Mouse (Mus musculus) CD4-positive helper T cell, adult 2 months (primary cell): ENCODE results near the gene Prkaa2.

ENCODE experiments used
- DNase-seq: peaks from one replicate; pipeline ENCODE4 v3.0.0-alpha.2; 2012; ENCODE audit warnings: low read depth, missing footprints, low spot score

The Prkaa2 gene

DNA sequence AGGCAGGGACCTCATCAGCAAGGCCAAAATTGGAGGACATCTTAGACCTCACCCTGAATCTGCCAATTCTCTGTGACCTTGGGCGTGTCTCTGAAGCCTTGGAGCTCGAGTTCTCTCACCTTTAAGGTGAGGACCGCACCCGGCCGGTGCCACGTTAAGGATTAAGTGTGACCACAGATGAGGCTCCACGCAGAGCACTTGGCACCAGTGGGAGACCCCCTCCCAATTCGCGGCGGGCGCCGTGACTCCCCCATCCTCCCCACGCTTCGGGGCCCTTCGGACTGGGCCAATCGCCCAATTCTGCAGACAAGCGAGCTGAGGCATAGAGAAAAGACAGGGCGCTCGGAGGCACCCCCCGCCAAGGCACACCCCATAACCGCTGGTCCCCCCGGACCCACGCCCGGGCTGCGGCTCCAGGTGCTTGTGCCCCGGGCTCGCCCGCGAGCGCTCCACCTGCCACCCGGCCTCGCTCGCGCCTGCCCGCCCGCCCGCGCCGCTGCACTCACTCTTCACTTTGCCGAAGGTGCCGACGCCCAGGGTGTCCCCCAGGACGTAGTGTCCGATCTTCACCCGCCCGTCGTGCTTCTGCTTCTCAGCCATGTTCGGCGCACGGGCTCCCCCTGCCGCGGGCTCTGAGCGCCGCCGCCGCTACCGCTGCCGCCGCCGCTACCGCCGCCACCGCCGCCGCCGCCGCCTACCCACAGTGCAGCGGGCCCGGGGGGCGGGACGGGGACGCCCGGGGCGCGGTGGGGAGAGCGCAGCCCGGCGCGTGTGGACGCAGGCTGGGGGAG, at the start of gene Prkaa2:
Gene Prkaa2 (minus strand): TSS at position 692 of the 791 bp plus-strand sequence.
- DNase-seq: peak; percentile 5

DNA sequence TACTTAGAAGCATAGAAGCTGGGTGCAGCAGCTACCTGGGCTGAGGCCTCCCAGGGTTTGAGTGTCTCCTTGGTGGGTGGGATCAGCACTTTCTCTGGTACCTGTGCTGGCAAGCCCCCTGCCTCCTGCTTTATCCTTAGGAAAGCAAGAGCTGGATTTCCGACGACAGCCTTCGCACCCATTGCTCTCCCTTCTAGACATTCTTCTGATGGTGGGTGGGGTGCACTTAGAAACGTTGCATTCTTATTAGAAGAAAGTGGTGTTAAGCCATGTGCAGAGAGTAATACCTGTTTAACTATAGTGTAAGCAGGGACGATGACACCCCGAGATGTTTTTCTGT, 49.8 kb upstream of the Prkaa2 start:
- no peak for DNase-seq

DNA sequence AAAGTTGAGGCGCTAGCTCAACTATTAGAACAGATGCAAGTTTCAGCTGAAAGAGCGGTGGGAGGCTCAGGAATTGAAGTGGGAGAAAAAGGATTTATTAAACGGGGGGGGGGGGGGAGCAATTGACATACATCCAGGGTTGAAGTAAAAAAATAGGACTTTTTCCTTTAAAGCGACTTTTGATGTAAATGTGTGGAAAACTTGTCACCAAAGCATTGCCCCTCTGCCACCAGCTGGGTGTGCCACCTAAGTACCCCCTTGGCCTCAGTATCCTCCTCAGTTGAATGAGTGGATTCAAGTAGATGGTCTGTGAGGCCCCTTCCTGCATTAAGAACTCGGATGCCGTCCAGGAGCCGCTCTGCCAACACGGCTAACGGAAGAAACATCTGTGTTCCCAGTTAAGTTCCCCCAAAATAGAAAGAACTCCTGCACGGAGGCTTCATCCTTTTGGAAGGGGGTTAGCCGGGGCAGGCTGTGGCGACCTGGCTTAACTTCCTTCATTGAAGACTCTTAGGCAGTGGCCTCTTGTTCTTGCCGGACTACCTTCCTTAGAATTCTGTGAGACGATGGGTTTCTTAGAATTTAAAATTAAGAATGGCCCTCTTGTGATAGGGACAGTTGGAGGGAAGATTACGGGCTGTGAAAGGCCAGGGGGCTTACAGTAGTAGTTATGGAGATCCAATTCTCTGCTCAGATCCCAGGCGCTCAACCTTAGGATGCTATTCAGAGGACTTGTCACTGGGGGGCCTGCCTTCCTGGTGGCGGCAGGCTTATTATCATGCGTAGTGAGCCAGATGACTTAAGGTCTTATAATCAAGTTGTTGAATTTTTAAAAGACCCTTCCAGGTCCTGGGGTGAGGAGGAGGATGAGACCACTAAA, 49.2 kb upstream of the Prkaa2 start:
- DNase-seq: no peak

DNA sequence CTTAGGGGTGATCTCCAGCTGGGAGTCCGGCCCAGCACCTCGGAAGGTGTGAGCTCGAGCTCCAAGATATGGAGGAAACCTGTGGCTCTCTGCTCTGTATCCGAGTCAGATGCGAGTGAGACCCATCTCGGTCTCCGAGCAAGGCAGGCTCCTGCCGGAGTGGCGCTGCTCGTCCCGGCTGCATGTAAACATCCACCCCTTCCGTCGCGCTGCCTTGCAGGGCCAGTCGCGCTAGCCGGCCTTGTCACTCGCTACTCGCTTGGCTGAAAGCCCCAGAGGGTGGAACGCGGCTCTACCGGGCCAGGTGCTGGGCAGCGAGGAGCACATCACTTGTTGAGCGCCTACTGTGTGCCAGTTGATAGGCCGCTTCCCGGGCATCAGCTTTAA, 48.5 kb upstream of the Prkaa2 start:
- DNase-seq: peak; percentile 20

DNA sequence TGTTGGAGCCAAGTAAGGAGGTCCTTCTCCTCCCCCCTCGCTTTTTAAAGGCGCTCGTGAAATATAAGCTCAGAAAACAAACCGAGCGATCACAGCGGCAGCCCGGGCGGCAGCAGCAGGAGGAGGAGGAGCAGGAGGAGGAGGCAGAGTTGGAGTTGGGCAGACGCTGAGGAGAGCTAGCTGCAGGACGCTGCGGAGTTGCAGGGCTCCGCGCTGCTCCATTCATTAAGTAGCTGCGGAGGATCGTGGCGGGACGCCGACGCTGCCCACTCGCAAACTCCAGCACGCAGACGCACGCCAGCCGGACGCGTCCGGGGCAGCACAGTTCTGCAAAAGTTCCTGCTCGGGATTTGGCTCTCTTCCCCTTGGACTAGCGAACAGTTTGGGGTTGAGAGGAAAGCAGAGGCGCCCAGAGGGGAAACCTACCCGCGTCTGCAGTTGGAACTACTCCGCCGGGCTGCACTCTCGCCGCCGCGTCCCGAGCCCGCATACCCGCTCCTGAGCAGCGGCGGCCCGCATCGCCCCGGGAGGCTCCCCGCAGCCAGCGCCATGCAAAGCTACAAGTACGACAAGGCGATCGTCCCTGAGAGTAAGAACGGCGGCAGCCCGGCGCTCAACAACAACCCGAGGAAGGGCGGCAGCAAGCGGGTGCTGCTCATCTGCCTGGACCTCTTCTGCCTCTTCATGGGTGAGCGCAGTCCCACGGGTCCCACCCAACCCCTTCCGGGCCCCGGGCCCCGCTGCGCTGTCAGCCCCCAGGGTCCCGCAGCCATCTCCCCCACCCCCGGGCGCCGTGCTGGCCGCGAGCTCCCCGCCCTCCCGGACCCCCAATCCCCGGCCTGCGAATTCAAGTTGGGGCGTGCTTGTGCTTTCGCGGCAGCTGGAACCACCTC, 47.8 kb upstream of the Prkaa2 start, which contains the start of gene Plpp3:
Gene Plpp3 (plus strand): TSS at position 72 of the 893 bp plus-strand sequence.
- no peak for DNase-seq

DNA sequence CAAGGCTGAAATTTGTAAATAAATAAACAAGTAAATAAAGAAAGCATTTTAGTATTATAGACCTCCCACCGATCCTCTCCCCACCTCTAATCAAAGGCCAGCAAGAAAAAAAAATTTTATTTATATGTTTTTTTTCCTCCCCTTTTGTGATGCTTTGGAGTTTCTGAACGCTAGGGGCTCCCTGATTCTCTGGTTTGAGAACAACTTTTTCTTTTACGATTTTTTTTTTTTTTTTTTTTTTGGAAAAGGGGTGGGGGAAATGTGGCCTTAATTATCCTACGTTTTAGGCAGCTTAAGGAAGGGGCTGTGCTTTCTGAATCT, 47.2 kb upstream of the Prkaa2 start:
- DNase-seq: no peak

DNA sequence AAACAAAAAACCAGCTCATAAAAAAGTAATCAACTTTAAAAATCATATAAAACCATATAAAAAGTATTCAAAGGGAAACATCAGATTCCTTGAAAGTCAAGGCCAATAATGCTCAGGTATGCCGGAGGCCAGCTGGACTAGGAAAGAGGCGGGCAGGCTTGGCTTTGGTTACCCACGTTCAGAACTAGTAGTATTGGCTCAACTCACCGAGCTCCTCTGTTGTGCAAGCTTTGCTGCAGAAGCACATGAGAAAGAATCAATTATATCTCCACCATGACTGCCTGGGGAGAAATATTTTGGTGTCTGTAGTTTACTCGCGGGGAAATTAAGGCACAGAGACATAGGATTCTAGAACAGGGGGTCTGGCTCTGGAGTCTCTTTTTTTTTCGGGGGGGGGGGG, 46.6 kb upstream of the Prkaa2 start:
- no peak for DNase-seq

DNA sequence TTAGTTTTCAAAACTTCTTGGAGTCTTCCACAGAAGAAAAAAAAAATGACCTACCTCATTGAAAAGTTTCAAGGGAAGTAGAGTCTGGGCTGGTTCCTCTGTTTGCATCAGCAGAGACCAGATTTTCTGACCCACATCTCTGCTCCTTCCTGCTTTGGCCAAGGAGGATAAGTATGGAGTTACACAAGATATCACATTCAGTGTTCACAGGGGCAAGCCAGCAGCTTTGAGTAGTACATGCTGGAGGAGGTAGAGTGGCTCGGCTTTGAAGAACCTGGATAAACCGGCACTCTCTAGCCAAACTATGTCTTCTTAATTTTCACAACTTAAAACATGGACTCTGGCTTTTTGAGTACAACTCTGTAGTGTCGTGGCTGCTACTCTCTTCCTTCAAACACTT, 43.5 kb upstream of the Prkaa2 start:
- DNase-seq: no peak

DNA sequence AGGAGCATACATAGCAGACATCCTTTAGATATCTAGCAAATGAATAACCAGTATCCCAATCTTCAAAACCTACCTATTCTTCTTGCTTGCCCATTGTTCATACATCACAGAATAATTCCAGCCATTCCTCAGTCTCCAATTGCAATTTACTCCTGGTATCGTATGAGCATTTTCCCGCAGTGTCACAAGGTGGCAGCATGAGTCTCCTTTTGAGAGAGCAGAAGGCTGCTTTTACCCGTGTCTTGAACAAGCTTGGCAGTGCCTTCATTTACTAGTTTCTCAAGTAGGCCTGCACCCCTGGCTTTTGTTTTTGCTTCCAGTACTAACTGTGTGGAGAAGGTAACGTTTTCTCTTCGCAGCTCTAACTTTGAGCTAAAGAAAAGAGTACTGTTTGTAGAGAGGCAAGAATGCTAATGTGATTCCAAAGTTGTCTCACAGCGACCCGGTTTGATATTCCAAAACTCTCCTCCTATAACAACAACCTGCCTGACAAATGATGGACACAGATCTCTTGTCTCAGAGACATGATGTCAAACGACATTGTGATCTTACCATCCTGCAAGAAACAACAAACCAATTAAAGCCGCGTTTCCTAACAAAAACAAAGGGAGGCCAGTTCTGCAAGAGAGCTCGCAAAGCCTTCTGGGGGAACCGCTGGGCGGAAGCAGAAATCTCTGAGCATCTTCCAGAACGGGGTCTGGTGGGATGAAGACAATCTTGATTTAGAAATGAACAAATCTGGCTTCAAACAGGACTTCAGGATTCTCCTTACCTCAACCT, 42.4 kb upstream of the Prkaa2 start:
- no peak for DNase-seq

DNA sequence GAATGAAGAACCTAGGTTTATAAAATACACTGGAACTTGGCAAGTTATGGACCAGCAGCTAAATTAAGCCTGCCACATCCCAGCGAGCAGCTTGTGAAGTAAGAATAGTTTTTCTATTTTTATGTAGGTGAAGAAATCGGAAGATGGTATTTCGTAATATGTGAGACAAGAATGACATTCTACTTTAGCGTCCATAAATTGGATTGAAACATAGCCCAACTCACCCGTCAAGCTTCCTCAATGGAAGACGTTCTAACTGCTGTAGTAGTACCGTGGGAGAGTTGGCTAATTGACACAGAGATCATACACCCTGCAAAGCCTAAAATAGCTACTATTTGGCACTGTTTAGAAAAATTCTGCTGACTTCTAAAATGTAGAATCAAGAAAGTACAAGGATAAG, 39.8 kb upstream of the Prkaa2 start:
- DNase-seq: no peak

DNA sequence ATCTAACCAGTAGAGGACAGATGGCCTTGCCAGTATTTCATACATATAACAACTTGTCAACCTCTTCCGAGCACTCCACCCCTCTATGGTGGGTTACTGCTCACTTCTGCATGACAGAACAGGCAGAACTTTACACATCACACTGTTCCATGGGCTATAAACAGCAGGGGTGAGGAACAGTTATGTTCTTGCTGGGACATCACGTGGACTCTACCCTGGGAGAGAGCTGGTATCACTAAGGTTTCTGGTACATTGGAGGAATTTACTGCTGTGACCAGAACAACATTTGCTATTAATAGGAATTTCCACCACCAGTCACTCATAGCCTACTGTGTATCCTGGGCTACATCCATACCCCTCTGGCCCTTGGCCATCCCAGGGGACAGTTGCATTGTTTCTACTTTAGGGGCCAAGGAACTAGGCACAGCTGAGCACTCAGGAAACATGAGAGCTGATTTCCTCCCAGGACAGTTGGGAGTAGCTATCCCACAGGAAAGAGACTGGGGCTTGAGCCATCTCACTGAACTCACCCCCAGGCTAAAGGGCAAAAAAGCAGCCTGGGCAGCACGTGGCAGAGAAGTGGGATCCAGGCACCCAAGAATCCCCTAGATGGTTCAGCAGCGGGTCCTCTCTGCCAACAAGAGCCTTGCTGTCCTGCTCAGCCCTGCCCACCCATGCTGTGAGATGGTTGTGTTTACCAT, 23.8 kb upstream of the Prkaa2 start:
- no peak for DNase-seq

DNA sequence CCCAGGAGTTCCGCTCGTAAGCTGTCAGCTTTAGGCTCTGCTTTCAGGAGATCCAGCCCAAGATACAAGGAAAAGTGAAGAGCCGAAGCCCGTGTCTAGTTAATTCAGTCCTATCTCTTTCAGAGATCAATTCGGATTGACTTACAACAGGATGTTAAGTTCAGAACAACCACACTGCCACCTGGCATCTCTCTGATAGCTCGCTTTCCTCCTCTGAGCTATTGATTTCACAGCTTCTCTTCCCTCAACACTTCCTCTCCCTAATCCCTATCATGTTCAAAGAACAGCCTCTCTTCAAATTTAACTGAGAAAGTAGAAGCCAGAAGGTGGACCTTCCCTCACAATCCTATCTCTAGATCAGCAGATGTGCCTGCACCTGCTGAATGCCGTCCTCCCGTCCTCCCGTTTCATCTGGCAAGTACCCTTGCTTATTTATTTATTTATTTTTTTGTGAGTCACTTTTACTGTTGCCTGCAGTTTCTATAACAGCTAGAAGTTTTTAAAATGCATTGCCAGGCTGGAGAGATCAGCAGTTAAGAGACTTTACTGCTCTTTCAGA, 22.1 kb upstream of the Prkaa2 start:
- DNase-seq: no peak

DNA sequence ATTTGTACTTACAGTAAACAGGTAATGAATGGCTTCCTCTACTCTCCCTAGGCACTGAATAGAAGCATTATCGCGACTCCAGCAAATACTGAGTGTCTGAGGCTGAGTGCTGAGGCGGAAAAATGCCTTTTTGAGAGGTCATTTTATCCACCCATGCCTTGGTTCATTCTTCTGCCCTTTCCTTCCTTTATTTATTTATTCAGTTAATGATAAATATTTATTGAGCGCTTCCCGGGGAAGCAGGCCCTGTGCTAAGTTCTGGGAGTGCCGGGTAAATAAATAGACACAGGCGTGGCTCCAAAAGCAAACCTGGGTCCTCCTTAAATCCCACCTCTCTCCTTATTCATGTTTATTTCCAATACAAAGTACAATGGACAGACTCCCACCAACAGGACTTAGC, 19.5 kb upstream of the Prkaa2 start:
- DNase-seq: no peak

DNA sequence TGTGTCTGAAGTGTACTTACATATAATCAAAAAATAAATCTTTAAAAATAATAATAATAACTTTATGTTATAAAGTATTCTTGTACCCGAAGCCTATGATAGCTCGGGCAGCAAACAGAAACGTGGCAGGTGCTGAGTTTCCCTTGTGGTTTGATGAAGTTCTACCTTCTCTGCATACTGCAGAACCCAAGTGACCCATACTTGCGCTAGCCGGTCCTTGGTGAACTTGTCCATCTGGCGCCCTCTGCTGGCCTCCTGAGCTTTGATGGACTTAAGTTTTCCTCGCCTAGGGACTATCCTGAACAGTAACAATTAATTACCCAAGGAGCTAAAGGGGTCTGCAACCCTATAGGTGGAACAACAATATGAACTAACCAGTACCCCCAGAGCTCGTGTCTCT, 12.7 kb upstream of the Prkaa2 start:
- DNase-seq: no peak

DNA sequence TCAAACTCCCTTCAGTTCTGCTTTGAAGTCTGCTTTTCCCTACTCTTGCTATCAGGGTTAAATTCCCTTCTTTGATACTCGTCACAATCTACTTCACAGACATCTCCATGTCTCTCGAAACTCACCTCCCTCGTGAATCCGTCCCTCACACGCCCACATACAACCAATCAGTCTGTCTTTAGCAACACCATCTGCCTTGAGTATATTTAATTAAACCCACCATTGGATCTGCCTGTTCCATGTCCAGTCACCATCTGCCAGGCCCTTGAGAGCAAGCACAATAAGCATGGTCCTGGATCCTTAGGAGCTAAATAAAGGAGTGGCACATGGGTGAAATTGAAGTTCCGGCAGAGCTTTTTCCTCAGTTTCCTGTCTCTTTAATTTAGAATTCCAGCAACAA, 11.4 kb upstream of the Prkaa2 start:
- no peak for DNase-seq

DNA sequence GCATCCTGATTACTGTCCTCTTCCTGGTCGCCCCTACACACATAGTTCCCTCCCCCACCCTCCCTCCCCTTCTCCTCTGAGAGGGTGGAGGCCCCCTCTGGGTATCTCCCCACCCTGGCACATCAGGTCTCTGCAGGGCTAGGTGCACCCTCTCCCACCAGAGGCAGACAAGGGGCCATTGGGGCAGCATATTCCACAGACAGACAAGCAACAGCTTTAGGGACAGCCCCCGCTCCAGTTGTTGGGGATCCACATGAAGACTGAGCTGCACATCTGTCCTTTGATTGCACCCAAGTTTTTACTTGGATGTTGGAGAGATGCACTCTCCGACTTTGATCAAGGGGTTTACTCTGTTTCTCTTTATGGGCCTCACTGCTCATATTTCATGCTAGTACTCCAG, 3.8 kb upstream of the Prkaa2 start:
- no peak for DNase-seq

DNA sequence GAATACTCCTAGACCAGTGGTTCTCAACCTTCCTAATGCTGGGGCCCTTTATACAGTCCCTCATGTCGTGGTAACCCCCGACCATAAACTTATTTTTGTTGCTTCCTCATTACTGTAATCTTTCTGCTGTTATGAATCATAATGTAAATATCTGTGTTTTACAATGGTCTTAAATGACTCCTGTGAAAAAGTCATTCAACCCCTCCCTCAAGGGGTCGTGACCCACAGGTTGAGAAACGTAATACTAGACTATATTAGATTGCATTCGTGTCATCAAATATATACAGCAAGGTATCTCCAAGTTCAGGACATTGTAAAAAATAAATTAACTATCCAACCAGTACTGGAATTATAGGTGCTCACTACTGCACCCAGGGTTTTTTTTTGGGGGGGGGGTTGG, 3.4 kb upstream of the Prkaa2 start:
- DNase-seq: no peak

DNA sequence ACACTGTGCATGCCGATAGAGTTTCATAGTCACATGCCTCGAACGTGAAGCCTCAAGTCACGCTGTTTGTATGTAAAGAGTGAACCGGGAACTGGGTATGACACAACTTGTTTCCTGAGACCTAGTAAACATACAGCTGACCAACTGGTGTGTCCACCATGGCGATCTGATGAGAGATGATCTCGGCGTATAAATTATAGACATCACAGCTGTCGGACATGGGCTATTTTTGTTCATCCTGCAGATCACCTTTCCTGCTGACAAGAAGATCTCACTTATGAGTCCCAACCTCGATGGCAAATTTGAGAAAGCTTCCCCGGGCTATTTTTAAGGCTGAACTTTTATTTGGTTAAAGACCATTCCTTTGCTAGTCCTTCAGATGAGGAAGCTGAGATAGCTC, 2.1 kb upstream of the Prkaa2 start:
- no peak for DNase-seq

DNA sequence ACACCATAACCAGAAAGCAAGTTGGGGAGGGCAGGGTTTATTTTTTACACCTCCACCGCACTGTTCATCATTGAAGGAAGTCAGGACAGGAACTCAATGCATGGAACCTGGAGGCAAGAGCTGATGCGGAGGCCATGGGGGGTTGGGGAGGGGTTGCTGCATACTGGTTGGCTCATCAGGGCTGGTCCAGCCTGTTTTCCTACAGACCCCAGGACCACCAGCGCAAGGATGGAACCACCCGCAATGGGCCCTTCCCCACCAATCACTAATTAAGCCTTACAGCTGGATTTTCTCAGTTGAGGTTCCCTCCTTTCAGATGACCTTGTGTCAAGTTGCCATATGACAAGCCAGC, 970 bp upstream of the Prkaa2 start:
- DNase-seq: no peak

DNA sequence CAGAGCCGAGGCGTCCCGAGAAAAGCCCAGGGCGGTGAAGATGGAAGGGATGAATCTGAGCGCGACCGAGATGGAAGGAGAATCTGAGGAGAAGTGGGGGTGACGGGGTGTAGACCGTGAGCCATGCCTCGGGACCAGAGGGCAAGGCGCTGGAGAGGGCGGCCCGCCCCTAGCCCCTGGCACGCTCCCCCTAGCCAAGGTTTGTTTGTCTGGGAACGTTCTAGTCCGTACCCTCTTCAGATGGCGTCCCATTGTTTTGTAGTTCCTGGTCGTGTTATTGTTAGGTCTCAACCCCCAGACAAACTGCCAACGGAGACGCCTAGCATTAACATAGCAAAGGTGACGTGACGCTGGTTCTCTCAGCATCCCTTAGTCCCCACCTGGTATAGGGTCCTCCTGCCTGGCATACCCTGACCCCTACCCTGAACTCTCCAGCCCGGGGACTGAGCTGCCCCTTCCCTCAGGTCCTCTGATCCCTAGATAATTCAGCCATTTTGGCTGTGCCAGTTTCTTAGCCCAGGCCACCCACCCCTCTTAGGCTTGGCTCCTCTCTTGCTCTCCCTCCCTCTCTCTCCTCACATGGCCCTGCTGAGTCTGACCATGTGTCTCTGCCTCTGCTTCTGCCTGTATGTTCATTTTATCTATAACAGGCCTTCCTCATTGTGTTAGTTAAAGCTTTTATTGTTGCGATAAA, 447 bp upstream of the Prkaa2 start:
- DNase-seq: no peak
